Mouse (Mus musculus) erythroblast, embryonic 14.5 days (primary cell): ENCODE results near the gene Sparc. TPM values are rescaled to one million over a fixed set of nuclear protein-coding genes. Genes with fewer than 3 reads are reported as not detected.
A peak's percentile ranks its signal among the peaks of the same experiment; 100 is the strongest.

Source experiments
- H3K27me3 ChIP-seq: 2 replicates; pipeline ENCODE4 v1.6.1; 2012; ENCODE audit warnings: inconsistent platforms; ENCODE audit not compliant: control insufficient read depth
- H3K36me3 ChIP-seq: 2 replicates; pipeline ENCODE4 v1.6.1; 2012; ENCODE audit warnings: mild to moderate bottlenecking, inconsistent platforms; ENCODE audit not compliant: control insufficient read depth
- H3K4me1 ChIP-seq: 2 replicates; pipeline ENCODE4 v1.6.1; 2012; ENCODE audit warnings: inconsistent platforms; ENCODE audit not compliant: control insufficient read depth
- H3K4me3 ChIP-seq: replicated peaks from 2 replicates; pipeline ENCODE3; 2012; ENCODE audit warnings: moderate library complexity, mild to moderate bottlenecking, inconsistent platforms
- H3K9me3 ChIP-seq: 2 replicates; pipeline ENCODE4 v1.6.1; 2012; ENCODE audit warnings: low read length, inconsistent platforms, mixed read lengths; ENCODE audit not compliant: control insufficient read depth
- GATA1 ChIP-seq: IDR thresholded peaks from 2 replicates; pipeline ENCODE4 v1.6.1; 2012; ENCODE audit warnings: low read length, inconsistent platforms, mixed read lengths
- TAL1 ChIP-seq: IDR thresholded peaks from 3 replicates; pipeline ENCODE4 v1.6.1; 2012; ENCODE audit warnings: low read length, inconsistent platforms, mixed read lengths
- polyA plus RNA-seq: library from polyadenylated mRNA; stranded (reverse); fragments of >175 nt; gene quantifications from 2 replicates; pipeline ENCODE4 v1.2.3, GENCODE M21; 2012

Sparc gene
- 0.17 and 0.32 TPM in 2 replicates for polyA plus RNA-seq

GRCm38 (mm10) chr11:55422978-55423377 lies at the start of gene Sparc:
TSS of gene Sparc (minus strand) at chr11:55423183.
- TF ChIP-seq TAL1: no peak
- no peak for TF ChIP-seq GATA1
- Histone ChIP-seq H3K36me3 (no peaks in the 10 kb centered on the region), H3K27me3 (peaks cover 19% of the 10 kb centered on the region), H3K4me3 (no peak within 1 kb of the TSS), H3K4me1 (no peaks in the 10 kb centered on the region), H3K9me3 (no peaks in the 10 kb centered on the region)

DNA sequence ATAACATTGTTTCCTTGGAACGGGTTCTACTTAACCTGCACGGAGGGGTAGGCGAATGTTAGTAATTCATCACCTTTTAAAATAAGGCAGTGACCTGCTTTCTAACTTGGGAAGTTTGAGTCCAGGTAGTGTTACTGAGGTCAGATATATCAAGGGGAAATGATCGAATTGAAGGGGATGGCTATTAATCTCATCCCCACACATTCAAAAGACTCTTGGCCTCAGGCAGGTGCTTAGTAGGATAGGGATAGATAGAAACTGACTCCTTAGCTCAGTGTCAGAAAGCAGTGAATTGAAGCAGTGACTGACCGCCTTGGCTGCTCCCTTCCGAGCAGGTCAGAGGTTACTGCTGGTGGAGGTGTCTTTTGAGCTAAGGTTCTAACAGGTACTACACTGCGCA lies 48.5 kb upstream of the Sparc start:
- TF ChIP-seq TAL1 (peak; percentile 46; the same call in 2 of the 3 replicates), GATA1 (no peak; the same call in 1 of the 2 replicates)
- H3K9me3 ChIP-seq: no peaks in the 10 kb centered on the region
- peaks cover 62% of the 10 kb centered on the region for H3K4me1 ChIP-seq
- no peaks in the 10 kb centered on the region for H3K27me3 ChIP-seq
- peak overlapping the region; percentile 68 for H3K4me3 ChIP-seq
- H3K36me3 ChIP-seq: peaks cover 34% of the 10 kb centered on the region

DNA sequence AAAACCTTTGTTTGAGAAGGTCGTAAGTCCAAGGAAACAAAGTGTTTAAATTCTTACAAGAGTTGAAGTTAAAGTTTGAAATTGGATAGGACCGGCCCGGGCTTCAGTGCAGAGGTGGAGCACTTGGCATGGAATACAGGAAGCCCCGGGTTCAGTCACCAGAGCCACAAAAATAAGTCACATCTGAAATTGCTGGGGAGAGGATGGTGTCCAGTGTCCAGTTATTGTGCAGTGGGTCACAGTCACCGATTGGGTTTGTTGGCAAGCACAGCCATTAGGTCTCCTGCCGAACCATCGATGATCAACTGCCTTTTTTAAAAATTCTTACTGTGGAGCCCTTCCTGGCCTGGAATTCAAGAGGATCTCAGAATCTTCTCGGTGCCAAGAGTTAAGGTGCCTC lies 47.8 kb upstream of the Sparc start:
- H3K4me3 ChIP-seq: peak overlapping the region; percentile 68
- H3K27me3 ChIP-seq: no peaks in the 10 kb centered on the region
- no peaks in the 10 kb centered on the region for H3K9me3 ChIP-seq
- peaks cover 27% of the 10 kb centered on the region for H3K36me3 ChIP-seq
- TF ChIP-seq TAL1: no peak
- no peak for TF ChIP-seq GATA1
- peaks cover 57% of the 10 kb centered on the region for H3K4me1 ChIP-seq

- Histone ChIP-seq H3K36me3 (peaks cover 26% of the 10 kb centered on the region), H3K27me3 (no peaks in the 10 kb centered on the region), H3K4me1 (peaks cover 56% of the 10 kb centered on the region), H3K4me3 (peak overlapping the region; percentile 68), H3K9me3 (no peaks in the 10 kb centered on the region)
- TF ChIP-seq GATA1: no peak
- TF ChIP-seq TAL1: no peak
These were observed 47.1 kb upstream of the Sparc start for GRCm38 (mm10) chr11:55469923-55470691.

GRCm38 (mm10) chr11:55469048-55469843 lies 46.3 kb upstream of the Sparc start, which contains the start of gene G3bp1:
TSS of gene G3bp1 (plus strand) at chr11:55469685.
- peaks cover 19% of the 10 kb centered on the region for H3K36me3 ChIP-seq
- no peaks in the 10 kb centered on the region for H3K27me3 ChIP-seq
- H3K9me3 ChIP-seq: no peaks in the 10 kb centered on the region
- peak within 1 kb of the TSS; percentile 68 for H3K4me3 ChIP-seq
- H3K4me1 ChIP-seq: peaks cover 52% of the 10 kb centered on the region
- TF ChIP-seq GATA1 (no peak), TAL1 (no peak)

DNA sequence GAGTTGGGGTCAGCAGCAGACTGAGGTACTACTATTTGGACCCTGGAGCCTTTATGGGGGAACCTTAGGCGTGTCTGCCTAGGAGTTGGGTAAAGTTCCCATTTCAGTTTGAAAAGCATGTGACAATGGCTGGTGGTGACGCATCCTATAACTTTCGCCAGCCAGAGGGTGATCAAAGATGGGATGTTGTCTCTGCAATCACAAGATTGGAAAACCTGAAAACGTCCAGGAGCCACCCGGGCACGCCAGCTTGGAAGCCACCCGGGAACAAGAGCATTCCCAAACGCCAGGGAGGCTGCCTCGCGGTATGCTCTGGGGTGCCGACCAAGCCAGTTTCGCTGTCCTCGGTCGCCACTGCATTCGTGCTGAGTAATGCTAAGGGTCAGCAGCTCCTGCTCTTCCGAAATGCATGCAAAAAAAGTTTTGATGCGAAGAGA lies 45.6 kb upstream of the Sparc start:
- H3K36me3 ChIP-seq: peaks cover 13% of the 10 kb centered on the region
- H3K4me3 ChIP-seq: peak overlapping the region; percentile 68
- no peaks in the 10 kb centered on the region for H3K27me3 ChIP-seq
- H3K4me1 ChIP-seq: peaks cover 47% of the 10 kb centered on the region
- no peak for TF ChIP-seq GATA1
- no peak for TF ChIP-seq TAL1
- no peaks in the 10 kb centered on the region for H3K9me3 ChIP-seq

- no peaks in the 10 kb centered on the region for H3K9me3 ChIP-seq
- H3K36me3 ChIP-seq: peaks cover 7% of the 10 kb centered on the region
- no peaks in the 10 kb centered on the region for H3K27me3 ChIP-seq
- no peak for TF ChIP-seq GATA1
- TF ChIP-seq TAL1: no peak
- peaks cover 42% of the 10 kb centered on the region for H3K4me1 ChIP-seq
- H3K4me3 ChIP-seq: peak overlapping the region; percentile 68
These were observed 45.0 kb upstream of the Sparc start for GRCm38 (mm10) chr11:55468012-55468411.

DNA sequence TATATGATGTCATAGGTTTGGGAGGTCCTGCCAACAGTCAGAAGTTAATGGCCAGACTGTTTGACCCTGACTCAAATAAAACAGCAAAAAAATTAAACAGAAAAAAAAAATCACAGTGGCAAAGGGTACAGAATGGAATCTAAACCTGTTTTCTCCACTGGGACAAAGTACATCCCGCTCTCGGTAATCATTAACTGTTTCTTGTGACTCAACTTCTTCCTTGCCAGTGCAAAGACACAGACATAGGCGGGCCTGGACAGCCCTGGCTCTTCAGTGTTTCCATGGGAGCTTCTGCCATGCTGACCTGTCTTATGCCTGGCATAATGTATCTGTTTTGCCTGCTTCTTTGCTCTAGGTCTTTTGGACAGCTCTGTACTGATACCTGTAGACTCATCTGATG lies 42.2 kb upstream of the Sparc start:
- no peak overlapping the region for H3K4me3 ChIP-seq
- TF ChIP-seq GATA1: no peak
- no peak for TF ChIP-seq TAL1
- H3K27me3 ChIP-seq: no peaks in the 10 kb centered on the region
- H3K4me1 ChIP-seq: peaks cover 41% of the 10 kb centered on the region
- no peaks in the 10 kb centered on the region for H3K9me3 ChIP-seq
- H3K36me3 ChIP-seq: no peaks in the 10 kb centered on the region

DNA sequence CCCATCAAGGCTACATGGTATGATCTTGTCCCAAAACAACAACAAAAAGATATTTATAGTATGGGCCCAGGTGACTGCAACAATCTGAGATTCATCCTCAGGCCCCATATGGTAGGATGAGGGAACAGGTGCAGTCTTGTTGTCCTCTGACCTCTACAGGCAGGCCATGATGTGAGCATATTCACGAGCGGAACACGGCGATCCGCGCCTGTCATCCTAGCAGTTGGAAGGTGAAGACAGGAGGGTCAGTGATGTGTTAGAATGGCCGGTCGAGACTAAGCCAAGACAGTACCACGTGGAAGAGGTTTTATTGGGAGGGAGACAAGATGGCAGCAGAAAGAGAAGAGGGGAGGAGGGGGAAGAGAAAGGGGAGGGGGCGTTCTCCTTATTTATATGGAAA lies 41.7 kb upstream of the Sparc start:
- Histone ChIP-seq H3K9me3 (no peaks in the 10 kb centered on the region), H3K27me3 (no peaks in the 10 kb centered on the region), H3K4me3 (no peak overlapping the region), H3K4me1 (peaks cover 41% of the 10 kb centered on the region), H3K36me3 (no peaks in the 10 kb centered on the region)
- TF ChIP-seq TAL1: no peak
